Mouse (Mus musculus) brain, embryonic 14.5 days (tissue): ENCODE measurements around the gene Rpn1.

ENCODE experiments used
- CTCF ChIP-seq: fragments of 200-500 bp; IDR thresholded peaks from 2 replicates; pipeline ENCODE4 v1.5.1; 2012; ENCODE audit warnings: inconsistent platforms, mild to moderate bottlenecking, moderate library complexity, borderline replicate concordance; ENCODE audit not compliant: insufficient read depth, insufficient read length; ENCODE audit errors: extremely low read depth
- POLR2A ChIP-seq: fragments of 200-500 bp; IDR thresholded peaks from 2 replicates; pipeline ENCODE4 v1.6.1; 2012; ENCODE audit warnings: mild to moderate bottlenecking, inconsistent platforms, borderline replicate concordance; ENCODE audit not compliant: poor library complexity, insufficient read depth, insufficient read length, severe bottlenecking; ENCODE audit errors: extremely low read depth

DNA sequence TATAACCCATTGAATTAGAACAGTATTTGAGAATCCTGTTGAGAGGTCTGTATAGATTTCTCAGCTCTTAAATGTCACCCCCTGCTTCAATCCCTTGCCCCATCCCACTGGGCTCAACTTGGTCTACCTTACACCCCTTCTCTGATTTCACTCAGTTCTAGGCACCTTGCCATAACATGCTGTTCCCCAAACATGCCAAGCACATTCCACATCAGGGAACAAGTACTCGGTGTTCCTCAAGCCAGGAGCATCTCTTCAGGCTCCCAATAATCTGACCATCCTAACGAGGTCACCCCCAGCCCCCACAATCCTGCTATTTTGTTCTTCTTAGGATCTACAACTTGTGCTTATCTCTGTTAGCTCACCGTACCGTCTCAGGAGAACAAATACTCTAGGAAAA, 21.9 kb upstream of the Rpn1 start:
- TF ChIP-seq POLR2A, result no peak
- no peak for TF ChIP-seq CTCF
